Mouse (Mus musculus): ENCODE measurements around the gene Lamp1. TPM values are rescaled to one million over a fixed set of nuclear protein-coding genes. Genes with fewer than 3 reads are reported as not detected.

The Lamp1 gene
- polyA plus RNA-seq, 1 experiment: 265 TPM

- no peak for DNase-seq (ENCODE audit: low read depth)
- TF ChIP-seq CTCF (IDR thresholded peaks at IDR 0.05; ENCODE audit: borderline replicate concordance, extremely low read depth, insufficient read depth, insufficient read length) (no peak), POLR2A (IDR thresholded peaks at IDR 0.05; ENCODE audit: borderline replicate concordance, extremely low read depth, insufficient read depth, insufficient read length, poor library complexity, severe bottlenecking) (no peak)
Measured at GRCm38 (mm10) chr8:13217986-13218385, 59.0 kb downstream of the Lamp1 start.

GRCm38 (mm10) chr8:13218441-13218840 is 59.5 kb downstream of the Lamp1 start:
- no peak for DNase-seq (ENCODE audit: low read depth)
- no peak for TF ChIP-seq POLR2A (IDR thresholded peaks at IDR 0.05; ENCODE audit: borderline replicate concordance, extremely low read depth, insufficient read depth, insufficient read length, poor library complexity, severe bottlenecking)
- TF ChIP-seq CTCF (IDR thresholded peaks at IDR 0.05; ENCODE audit: borderline replicate concordance, extremely low read depth, insufficient read depth, insufficient read length): no peak

- no peak for DNase-seq (ENCODE audit: low read depth)
- TF ChIP-seq POLR2A (IDR thresholded peaks at IDR 0.05; ENCODE audit: borderline replicate concordance, extremely low read depth, insufficient read depth, insufficient read length, poor library complexity, severe bottlenecking): no peak
- no peak for TF ChIP-seq CTCF (IDR thresholded peaks at IDR 0.05; ENCODE audit: borderline replicate concordance, extremely low read depth, insufficient read depth, insufficient read length)
Measured at GRCm38 (mm10) chr8:13224426-13224825, 65.5 kb downstream of the Lamp1 start.

Other genes starting within 250 kb of the Lamp1 start
- gene F7, start 133.1 kb upstream of the Lamp1 start, polyA plus RNA-seq (2012; rRNA removed): 0.33 and 0.40 TPM in 2 replicates
- 0.16 and 0.37 TPM in 2 replicates for gene F10, start 121.9 kb upstream of the Lamp1 start, polyA plus RNA-seq (2012; rRNA removed)
- 0.12 and 0.15 TPM in 2 replicates for gene Proz, start 98.2 kb upstream of the Lamp1 start, polyA plus RNA-seq (2012; rRNA removed)
- 38.5 and 40.5 TPM in 2 replicates for gene Pcid2, start 53.7 kb upstream of the Lamp1 start, polyA plus RNA-seq (2012; rRNA removed)
- 60.6 and 67.6 TPM in 2 replicates for gene Cul4a, start 53.5 kb upstream of the Lamp1 start, polyA plus RNA-seq (2012; rRNA removed)
- gene Grtp1, start 41.5 kb downstream of the Lamp1 start, polyA plus RNA-seq (2012; rRNA removed): 14.4 and 16.6 TPM in 2 replicates
- gene Adprhl1, start 95.0 kb downstream of the Lamp1 start, polyA plus RNA-seq (2012; rRNA removed): 0.14 and 0.29 TPM in 2 replicates
- gene Dcun1d2, start 129.0 kb downstream of the Lamp1 start, polyA plus RNA-seq (2012; rRNA removed): 42.6 and 44.2 TPM in 2 replicates
- gene Tmco3, start 129.0 kb downstream of the Lamp1 start, polyA plus RNA-seq (2012; rRNA removed): 35.5 and 38.3 TPM in 2 replicates
- gene Tfdp1, start 179.6 kb downstream of the Lamp1 start, polyA plus RNA-seq (2012; rRNA removed): 142 and 190 TPM in 2 replicates
- gene Atp4b, start 237.7 kb downstream of the Lamp1 start, polyA plus RNA-seq (2012; rRNA removed): not detected in 2 replicates
- 0.06 and 0.10 TPM in 2 replicates for gene Grk1, start 245.9 kb downstream of the Lamp1 start, polyA plus RNA-seq (2012; rRNA removed)